Mouse (Mus musculus): ENCODE measurements around the gene Rbmy. TPM values are rescaled to one million over a fixed set of nuclear protein-coding genes. Genes with fewer than 3 reads are reported as not detected.
"Not testable (repeated sequence)": the region's sequence is repeated elsewhere in the genome, so short reads cannot be mapped to it uniquely, and the experiment has no call there.

Gene Rbmy
- not detected for polyA plus RNA-seq (2017; shearing (Covaris generic))

DNA sequence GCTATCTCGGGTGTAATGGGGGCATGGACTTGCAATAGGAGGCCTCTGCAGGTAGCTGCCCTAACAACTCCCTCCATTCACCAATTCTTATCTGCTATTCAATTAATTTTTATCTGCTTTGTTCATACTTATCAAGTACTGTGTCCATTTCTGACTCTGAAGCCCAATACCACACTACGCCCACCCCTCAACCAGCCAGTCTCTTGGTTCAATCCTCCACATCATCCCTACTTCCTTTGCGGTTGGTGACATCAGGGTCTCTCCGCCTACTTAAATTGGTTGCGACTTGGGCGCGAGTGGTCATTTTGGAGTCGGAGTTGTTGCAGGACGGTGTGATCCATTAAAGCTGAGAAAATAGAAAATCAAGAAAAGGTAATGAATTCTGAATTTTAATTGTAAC, at the start of gene Rbmy, which contains the start of gene Gm10256:
Rbmy (plus strand) TSS at position 301 of the 400 bp plus-strand sequence.
Gm10256 (plus strand) TSS at position 320 of the 400 bp plus-strand sequence.
- not testable (repeated sequence) for ATAC-seq

DNA sequence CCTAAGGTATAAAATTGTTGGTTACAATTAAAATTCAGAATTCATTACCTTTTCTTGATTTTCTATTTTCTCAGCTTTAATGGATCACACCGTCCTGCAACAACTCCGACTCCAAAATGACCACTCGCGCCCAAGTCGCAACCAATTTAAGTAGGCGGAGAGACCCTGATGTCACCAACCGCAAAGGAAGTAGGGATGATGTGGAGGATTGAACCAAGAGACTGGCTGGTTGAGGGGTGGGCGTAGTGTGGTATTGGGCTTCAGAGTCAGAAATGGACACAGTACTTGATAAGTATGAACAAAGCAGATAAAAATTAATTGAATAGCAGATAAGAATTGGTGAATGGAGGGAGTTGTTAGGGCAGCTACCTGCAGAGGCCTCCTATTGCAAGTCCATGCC, 34.4 kb upstream of the Rbmy start, which contains the start of gene Gm4064:
Gm4064 (minus strand) TSS at position 101 of the 400 bp plus-strand sequence.
- ATAC-seq: not testable (repeated sequence)

Other genes starting within 250 kb of the Rbmy start
- not detected for gene H2al2c, start 231.6 kb upstream of the Rbmy start, polyA plus RNA-seq (2017; shearing (Covaris generic))
- gene Sry, start 167.0 kb upstream of the Rbmy start, polyA plus RNA-seq (2017; shearing (Covaris generic)): not detected
- gene H2al2b, start 110.0 kb upstream of the Rbmy start, polyA plus RNA-seq (2017; shearing (Covaris generic)): not detected
- not detected for gene Gm4064, start 34.5 kb upstream of the Rbmy start, polyA plus RNA-seq (2017; shearing (Covaris generic))
- gene Gm10256, start within 50 bp of the Rbmy start, polyA plus RNA-seq (2017; shearing (Covaris generic)): not detected
- gene Gm10352, start 70.3 kb downstream of the Rbmy start, polyA plus RNA-seq (2017; shearing (Covaris generic)): not detected
- not detected for gene Gm29289, start 101.9 kb downstream of the Rbmy start, polyA plus RNA-seq (2017; shearing (Covaris generic))

Measured in activated CD4-positive, CD25-positive, alpha-beta regulatory T cell, adult 4 months (primary cell).